Mouse (Mus musculus): Measurements from ENCODE around the gene Catsperd.

DNA sequence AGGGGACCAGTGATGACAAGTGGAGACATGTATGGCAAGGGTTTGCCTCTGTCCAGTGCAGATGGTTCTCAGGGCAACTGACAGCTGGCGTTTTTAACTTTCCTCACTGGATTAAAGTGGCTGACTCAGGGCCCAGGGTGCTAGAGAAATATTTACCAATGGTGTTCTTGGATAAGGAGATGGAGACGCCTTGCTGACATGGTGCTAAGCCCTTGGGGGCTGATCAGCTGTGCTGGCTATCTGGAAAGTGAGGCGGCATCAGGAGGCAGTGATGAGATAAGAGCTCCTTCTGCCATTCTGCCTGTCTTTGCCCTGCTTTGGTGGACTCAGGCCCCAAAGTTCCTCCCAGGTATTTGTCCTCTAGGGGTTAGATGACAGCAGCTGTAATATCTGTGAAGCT, 54.9 kb downstream of the Catsperd start:
- TF ChIP-seq NELFE (IDR thresholded peaks at IDR 0.05; ENCODE audit: low read depth, low read length) (no peak), USF1 (IDR thresholded peaks at IDR 0.05; ENCODE audit: low read depth, low read length) (no peak), TCF12 (IDR thresholded peaks at IDR 0.05; ENCODE audit: low read depth, low read length) (0 out of 2 replicates have a peak, but pooled peaks have one; percentile 29), E2F4 (IDR thresholded peaks at IDR 0.05; ENCODE audit: insufficient replicate concordance, low read depth, low read length) (no peak), MAZ (IDR thresholded peaks at IDR 0.05; ENCODE audit: low read depth, low read length) (no peak), JUND (conservative IDR thresholded peaks at IDR 0.05; ENCODE audit: low read depth, low read length) (no peak), CTCF (conservative IDR thresholded peaks at IDR 0.05 in 1 of 2, IDR thresholded peaks at IDR 0.05 in 1 of 2; ENCODE audit: low read depth in 2 of 2, low read length in 2 of 2) (no peak), EP300 (IDR thresholded peaks at IDR 0.05; ENCODE audit: low read length) (no peak)
